Mouse (Mus musculus) embryonic facial prominence, embryonic 11.5 days (tissue): ENCODE results near the gene Pwp2. TPM values are rescaled to one million over a fixed set of nuclear protein-coding genes. Genes with fewer than 3 reads are reported as not detected.

Experiments used
- ATAC-seq: fragments of 200-750 bp; cut with Nextera tagmentation; replicated peaks from 2 replicates; pipeline ENCODE4 v1.8.0; 2017; ENCODE audit warnings: low read depth; ENCODE audit not compliant: insufficient number of reproducible peaks, low FRiP score, low TSS enrichment
- DNase-seq: peaks from one replicate; pipeline ENCODE4 v3.0.0-alpha.2; 2015; ENCODE audit warnings: low spot score
- H3K27ac ChIP-seq: fragments of 300-500 bp; sonication (generic); replicated peaks from 2 replicates; pipeline ENCODE4 v1.5.1; 2014; ENCODE audit warnings: mild to moderate bottlenecking, low read depth, low read length, control low read depth
- H3K27me3 ChIP-seq: fragments of 300-500 bp; sonication (generic); 2 replicates; pipeline ENCODE4 v1.6.1; 2014; ENCODE audit warnings: mild to moderate bottlenecking, low read length, moderate library complexity, mixed read lengths; ENCODE audit not compliant: control insufficient read depth, insufficient read depth
- H3K36me3 ChIP-seq: fragments of 300-500 bp; sonication (generic); replicated peaks from 2 replicates; pipeline ENCODE4 v1.6.1; 2014; ENCODE audit warnings: low read depth, mild to moderate bottlenecking, low read length, moderate library complexity, mixed read lengths; ENCODE audit not compliant: control insufficient read depth, insufficient read depth
- H3K4me1 ChIP-seq: fragments of 300-500 bp; sonication (generic); 2 replicates; pipeline ENCODE4 v1.6.1; 2014; ENCODE audit warnings: low read length, mixed read lengths; ENCODE audit not compliant: control insufficient read depth, insufficient read depth
- H3K4me2 ChIP-seq: fragments of 300-500 bp; sonication (generic); 2 replicates; pipeline ENCODE4 v1.6.1; 2014; ENCODE audit warnings: low read depth, mild to moderate bottlenecking, control low read depth, low read length, moderate library complexity
- H3K4me3 ChIP-seq: fragments of 300-500 bp; sonication (generic); 2 replicates; pipeline ENCODE4 v1.5.1; 2014; ENCODE audit warnings: low read depth, low read length, control low read depth
- H3K9ac ChIP-seq: fragments of 300-500 bp; sonication (generic); replicated peaks from 2 replicates; pipeline ENCODE4 v1.6.1; 2014; ENCODE audit warnings: mild to moderate bottlenecking, control low read depth, low read length
- H3K9me3 ChIP-seq: fragments of 300-500 bp; sonication (generic); replicated peaks from 2 replicates; pipeline ENCODE4 v1.6.1; 2016; ENCODE audit warnings: mild to moderate bottlenecking, low read length, inconsistent platforms, mixed read lengths; ENCODE audit not compliant: control insufficient read depth
- WGBS: fragments of 180-500 bp; shearing (Covaris S2); extraction: QIAGEN DNeasy Blood & Tissue Kit; methylation state at CpG from one replicate; pipeline ENCODE4 v1.1.7; 2014; 5-methylcytosine and 5-hydroxymethylcytosine counted together
- polyA plus RNA-seq: library from polyadenylated mRNA; unstranded; fragments of >200 nt; fragmentation: Nextera tagmentation; extraction: Ambion mirVana; gene quantifications from 2 replicates; pipeline ENCODE4 v1.2.1, GENCODE M21; 2014

Pwp2 gene
- polyA plus RNA-seq, 1 experiment from 2014 or later = 20.0 TPM

DNA sequence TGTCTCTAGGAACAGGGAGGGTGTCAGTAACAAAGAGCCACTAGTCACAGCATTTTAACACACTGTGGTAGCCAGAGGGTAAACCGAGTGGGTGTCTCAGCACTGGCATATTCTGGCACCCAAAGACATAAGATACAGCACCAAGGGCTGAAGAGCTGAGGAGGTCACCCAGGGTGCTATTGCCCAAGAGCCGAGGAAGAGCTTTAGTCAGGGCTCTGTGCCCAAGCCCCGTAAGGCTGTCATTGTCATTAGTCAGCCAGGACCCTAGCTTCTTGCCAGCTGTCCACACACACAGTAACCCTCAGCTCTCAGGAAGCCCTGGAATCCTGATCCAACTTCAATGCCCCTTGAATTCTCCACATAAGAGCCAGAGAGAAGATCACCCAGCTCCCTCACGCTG lies 38.0 kb upstream of the Pwp2 start:
- 89% methylated on average over 4 of the region's 4 CpGs for WGBS
- H3K36me3 ChIP-seq = no peaks in the 10 kb centered on the region; the same call in none of the 2 replicates

DNA sequence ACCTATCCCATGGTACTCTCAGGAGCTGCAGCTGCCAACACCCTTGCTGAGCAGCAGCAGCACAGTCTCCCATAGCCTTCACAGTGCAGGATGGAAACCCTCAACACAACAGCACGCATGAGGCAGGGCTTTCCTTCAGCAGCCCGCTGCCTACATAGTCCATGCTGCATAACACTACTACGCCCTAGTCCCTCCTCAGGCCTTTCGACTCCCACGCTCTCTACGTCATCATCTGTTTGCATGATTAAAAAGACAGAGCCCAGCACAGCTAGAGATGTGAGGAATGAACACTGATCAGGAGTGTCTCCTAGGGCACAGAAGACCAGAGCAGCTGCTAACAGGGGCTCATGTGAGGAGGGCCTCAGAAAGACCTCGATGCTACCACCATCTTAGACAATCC lies 36.4 kb upstream of the Pwp2 start:
- Histone ChIP-seq H3K4me2 (no peak overlapping the region), H3K27ac (no peak overlapping the region), H3K36me3 (peaks cover 2% of the 10 kb centered on the region), H3K4me1 (no peaks in the 10 kb centered on the region), H3K27me3 (no peaks in the 10 kb centered on the region), H3K9me3 (no peaks in the 10 kb centered on the region), H3K4me3 (no peak overlapping the region), H3K9ac (no peak overlapping the region)
- 96% methylated on average over 7 of the region's 7 CpGs for WGBS
- no peak for ATAC-seq
- no peak for DNase-seq

More for the DNA sequence above, 38.0 kb upstream of the Pwp2 start:
- Histone ChIP-seq H3K27ac (no peak overlapping the region), H3K4me2 (no peak overlapping the region), H3K4me3 (no peak overlapping the region), H3K4me1 (no peaks in the 10 kb centered on the region), H3K27me3 (no peaks in the 10 kb centered on the region), H3K9ac (no peak overlapping the region), H3K9me3 (no peaks in the 10 kb centered on the region)
- no peak for DNase-seq
- ATAC-seq = no peak

DNA sequence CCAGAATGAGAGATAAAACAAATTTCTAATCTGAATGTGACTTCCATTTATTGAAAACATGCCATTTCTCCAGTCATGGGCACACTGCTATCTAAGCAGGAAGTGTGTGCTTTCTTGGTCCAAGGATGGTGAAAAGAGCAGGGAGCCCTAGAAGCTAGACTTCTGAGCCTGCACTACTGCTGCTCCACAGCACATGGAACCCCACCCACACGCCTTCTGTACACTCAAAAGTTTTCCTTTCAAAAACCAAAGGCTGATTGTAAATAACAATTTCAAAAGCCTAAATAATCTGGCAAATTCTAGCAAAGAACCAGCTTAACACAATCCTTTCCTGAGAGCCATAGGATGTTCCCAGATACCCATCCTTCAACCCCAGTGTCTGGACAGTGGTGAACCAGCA lies 34.6 kb upstream of the Pwp2 start:
- Histone ChIP-seq H3K4me1 (no peaks in the 10 kb centered on the region), H3K9me3 (no peaks in the 10 kb centered on the region), H3K9ac (no peak overlapping the region), H3K27ac (no peak overlapping the region), H3K4me3 (no peak overlapping the region), H3K36me3 (peaks cover 3% of the 10 kb centered on the region), H3K4me2 (no peak overlapping the region), H3K27me3 (no peaks in the 10 kb centered on the region)
- DNase-seq (no peak), ATAC-seq (no peak)
- WGBS = 96% methylated on average over 1 of the region's 1 CpGs

DNA sequence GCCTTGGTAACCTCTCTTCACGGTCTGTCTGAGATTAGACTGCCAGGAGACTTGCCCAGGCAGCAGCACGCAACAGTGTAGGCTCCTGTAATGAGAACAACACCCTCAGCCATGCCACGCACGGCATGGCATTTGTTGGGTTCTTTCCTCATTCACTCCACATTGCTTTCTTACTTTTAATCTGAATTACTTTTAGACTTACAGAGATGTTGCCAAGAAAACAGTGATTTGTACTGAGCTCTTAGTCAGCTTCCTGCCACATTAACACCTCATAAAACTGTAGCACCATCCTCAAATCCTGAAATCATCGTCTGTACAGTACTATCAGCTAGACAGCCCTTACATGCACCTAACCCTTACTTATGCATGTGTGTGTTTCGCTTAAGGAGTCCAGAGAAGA lies 33.6 kb upstream of the Pwp2 start:
- Histone ChIP-seq H3K9ac (no peak overlapping the region), H3K9me3 (no peaks in the 10 kb centered on the region), H3K27ac (no peak overlapping the region), H3K4me3 (no peak overlapping the region), H3K36me3 (peaks cover 6% of the 10 kb centered on the region), H3K4me2 (no peak overlapping the region), H3K27me3 (no peaks in the 10 kb centered on the region), H3K4me1 (no peaks in the 10 kb centered on the region)
- WGBS = 83% methylated on average over 6 of the region's 6 CpGs
- DNase-seq (no peak), ATAC-seq (no peak)

DNA sequence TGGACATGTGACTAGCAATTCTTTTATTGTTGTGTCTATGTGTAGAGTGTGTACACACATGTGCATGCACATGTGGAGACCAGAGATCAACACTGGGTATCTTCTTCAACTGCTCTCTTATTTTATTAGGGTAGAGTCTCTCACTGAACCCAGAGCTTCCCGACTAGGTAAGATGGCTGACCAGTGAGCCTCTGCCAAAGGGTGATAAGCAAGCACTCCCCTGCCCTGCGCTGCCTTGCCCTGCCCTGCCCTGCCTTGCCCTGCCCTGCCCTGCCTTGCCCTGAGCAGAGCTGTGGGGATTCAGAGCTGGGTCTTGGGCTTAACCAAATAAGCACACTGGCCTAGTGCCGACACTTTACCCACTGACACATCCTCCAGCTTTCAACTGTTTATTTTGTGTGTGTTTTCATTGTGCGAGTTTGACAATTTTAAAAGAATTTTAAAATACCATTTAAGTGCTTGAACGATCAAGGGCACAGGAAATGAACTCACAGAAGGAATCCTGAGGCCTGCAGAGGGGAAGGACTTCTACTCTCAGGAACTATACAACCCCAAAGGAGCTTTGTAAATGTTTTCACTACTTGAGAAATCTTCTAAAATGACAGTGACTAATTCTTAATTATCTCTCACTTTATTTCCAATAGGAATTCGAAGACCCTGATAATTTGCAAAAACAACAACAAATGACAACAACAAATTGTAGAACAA lies 31.6 kb upstream of the Pwp2 start:
- H3K9me3 ChIP-seq = no peaks in the 10 kb centered on the region
- no peak for DNase-seq
- H3K27me3 ChIP-seq = no peaks in the 10 kb centered on the region
- no peak for ATAC-seq
- no peak overlapping the region for H3K27ac ChIP-seq
- no peak overlapping the region for H3K4me2 ChIP-seq
- H3K9ac ChIP-seq = no peak overlapping the region
- H3K36me3 ChIP-seq = peaks cover 6% of the 10 kb centered on the region
- no peaks in the 10 kb centered on the region for H3K4me1 ChIP-seq
- H3K4me3 ChIP-seq = no peak overlapping the region
- 74% methylated on average over 6 of the region's 6 CpGs for WGBS

DNA sequence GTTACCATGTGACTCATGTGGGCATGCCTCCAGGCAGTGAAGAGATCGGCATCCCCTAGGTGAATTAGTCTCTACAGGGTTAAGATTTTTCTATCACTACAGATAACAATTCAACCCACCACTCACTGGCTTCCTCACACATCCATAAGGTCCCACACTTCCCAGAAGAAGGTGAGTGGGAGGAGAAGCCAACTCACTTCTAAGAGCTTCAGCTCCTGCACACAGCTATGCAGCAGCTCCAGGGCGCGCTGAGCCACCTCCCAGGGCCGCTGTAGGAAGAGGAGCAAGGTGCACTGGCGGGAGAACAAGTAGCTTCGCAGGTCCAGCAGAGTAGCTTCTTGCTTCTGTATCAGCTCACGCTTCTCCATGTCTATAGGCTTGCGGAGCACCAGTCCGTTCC lies 29.4 kb upstream of the Pwp2 start:
- H3K27me3 ChIP-seq = no peaks in the 10 kb centered on the region
- ATAC-seq (no peak), DNase-seq (no peak)
- H3K9me3 ChIP-seq = no peaks in the 10 kb centered on the region
- peaks cover 6% of the 10 kb centered on the region for H3K36me3 ChIP-seq
- H3K4me1 ChIP-seq = no peaks in the 10 kb centered on the region
- WGBS = 95% methylated on average over 9 of the region's 9 CpGs
- no peak overlapping the region for H3K4me3 ChIP-seq
- H3K4me2 ChIP-seq = no peak overlapping the region
- H3K27ac ChIP-seq = no peak overlapping the region
- no peak overlapping the region for H3K9ac ChIP-seq

DNA sequence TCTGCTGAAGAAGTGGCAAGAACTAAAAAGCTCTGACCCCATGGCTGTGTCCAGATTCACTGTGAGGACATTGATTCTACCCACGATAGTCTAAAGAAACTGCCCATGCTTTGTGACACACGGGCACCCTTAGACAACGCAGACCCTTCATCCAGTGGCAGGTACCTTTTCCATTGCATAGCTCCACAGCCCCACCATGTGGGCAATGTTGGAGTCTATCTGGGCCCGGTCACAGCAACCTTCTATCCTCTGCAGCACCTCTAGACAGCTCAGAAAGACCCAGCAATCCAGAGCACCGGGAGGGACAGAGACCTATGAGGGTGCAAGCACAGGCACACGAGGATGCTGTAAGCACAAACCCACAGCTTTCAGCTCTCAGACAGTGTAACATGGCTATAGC lies 26.4 kb upstream of the Pwp2 start:
- no peak overlapping the region for H3K27ac ChIP-seq
- no peak overlapping the region for H3K9ac ChIP-seq
- no peak overlapping the region for H3K4me2 ChIP-seq
- peaks cover 4% of the 10 kb centered on the region for H3K36me3 ChIP-seq
- ATAC-seq (no peak), DNase-seq (peak; percentile 6)
- WGBS = 73% methylated on average over 6 of the region's 6 CpGs
- H3K4me1 ChIP-seq = no peaks in the 10 kb centered on the region
- H3K4me3 ChIP-seq = no peak overlapping the region
- no peaks in the 10 kb centered on the region for H3K27me3 ChIP-seq
- H3K9me3 ChIP-seq = no peaks in the 10 kb centered on the region

DNA sequence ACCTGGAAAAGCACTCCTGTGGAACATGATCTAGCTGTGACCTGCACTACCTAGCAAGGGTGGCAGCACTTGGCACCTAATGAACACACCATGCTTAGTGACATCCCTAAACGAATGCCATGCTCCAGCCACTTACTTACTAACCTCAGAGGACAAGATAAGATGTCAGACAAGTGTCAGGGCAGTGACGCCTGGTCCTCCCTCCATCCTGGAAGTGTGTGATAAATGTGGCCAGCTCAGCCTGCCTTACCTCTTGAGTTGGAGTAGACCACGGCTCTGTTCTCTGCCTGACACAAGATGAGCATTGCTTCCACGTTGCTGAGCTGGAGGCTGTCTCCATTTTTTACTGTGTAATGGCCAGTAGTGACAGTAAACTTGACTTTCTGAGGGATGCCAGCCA lies 16.2 kb upstream of the Pwp2 start:
- WGBS = 84% methylated on average over 4 of the region's 4 CpGs
- peaks cover 7% of the 10 kb centered on the region for H3K36me3 ChIP-seq
- no peaks in the 10 kb centered on the region for H3K27me3 ChIP-seq
- no peaks in the 10 kb centered on the region for H3K9me3 ChIP-seq
- H3K4me1 ChIP-seq = no peaks in the 10 kb centered on the region
- H3K9ac ChIP-seq = no peak overlapping the region
- DNase-seq (no peak), ATAC-seq (no peak)
- no peak overlapping the region for H3K4me2 ChIP-seq
- no peak overlapping the region for H3K4me3 ChIP-seq
- H3K27ac ChIP-seq = no peak overlapping the region
